Mouse (Mus musculus) E14TG2a.4 (cell line): ENCODE results near the gene Trpm3.

ENCODE experiments used
- CTCF ChIP-seq: conservative IDR thresholded peaks from 2 replicates; pipeline ENCODE4 v1.5.1; 2014; ENCODE audit warnings: low read length
- NANOG ChIP-seq: IDR thresholded peaks from 2 replicates; pipeline ENCODE4 v1.6.1; 2014; ENCODE audit warnings: borderline replicate concordance, low read length, mixed read lengths
- POU5F1 ChIP-seq: IDR thresholded peaks from 2 replicates; pipeline ENCODE4 v1.6.1; 2014; ENCODE audit warnings: low read length, borderline replicate concordance

GRCm38 (mm10) chr19:22902386-22902785 is 763.5 kb downstream of the Trpm3 start:
- TF ChIP-seq CTCF (no peak), NANOG (no peak), POU5F1 (no peak)
